Mouse (Mus musculus) E14TG2a.4 (cell line): ENCODE measurements at regions not wholly inside any gene's neighbourhood (a gene's known extent, or its start where the extent isn't known, plus 50 kb on each side); places are given as distances from the start of the nearest gene placed in this dataset.
A peak's percentile ranks its signal among the peaks of the same experiment; 100 is the strongest.

Experiments
- CTCF ChIP-seq: conservative IDR thresholded peaks from 2 replicates; pipeline ENCODE4 v1.5.1; 2014; ENCODE audit warnings: low read length
- POU5F1 ChIP-seq: IDR thresholded peaks from 2 replicates; pipeline ENCODE4 v1.6.1; 2014; ENCODE audit warnings: low read length, borderline replicate concordance

- TF ChIP-seq POU5F1 (no peak), CTCF (peak; percentile 43)
Observed at GRCm38 (mm10) chr13:55974105-55974504, 138.1 kb upstream of the Pitx1 start.
